Mouse (Mus musculus): ENCODE measurements around the gene Ccdc91. TPM values are rescaled to one million over a fixed set of nuclear protein-coding genes. Genes with fewer than 3 reads are reported as not detected.

The Ccdc91 gene
- polyA plus RNA-seq, 1 experiment from 2014 or later, result 9.1 TPM

- WGBS (ENCODE audit: insufficient replicate concordance), result 79% methylated on average over 2 of the region's 2 CpGs
- no peak overlapping the region for H3K4me2 ChIP-seq
- H3K4me3 ChIP-seq, result no peak overlapping the region
- no peaks in the 10 kb centered on the region for H3K4me1 ChIP-seq
- H3K27ac ChIP-seq, result no peak overlapping the region
- no peak for ATAC-seq
- no peaks in the 10 kb centered on the region for H3K27me3 ChIP-seq (replicated peaks)
- no peaks in the 10 kb centered on the region for H3K36me3 ChIP-seq
- no peaks in the 10 kb centered on the region for H3K9me3 ChIP-seq (replicated peaks)
- H3K9ac ChIP-seq, result no peak overlapping the region
These were observed 34.9 kb downstream of the Ccdc91 start for GRCm38 (mm10) chr6:147510516-147510915.

GRCm38 (mm10) chr6:147517909-147518308 lies 42.3 kb downstream of the Ccdc91 start:
- no peaks in the 10 kb centered on the region for H3K36me3 ChIP-seq
- H3K9me3 ChIP-seq (replicated peaks), result no peaks in the 10 kb centered on the region
- H3K27ac ChIP-seq, result no peak overlapping the region
- H3K9ac ChIP-seq, result no peak overlapping the region
- no peak overlapping the region for H3K4me3 ChIP-seq
- no peaks in the 10 kb centered on the region for H3K27me3 ChIP-seq (replicated peaks)
- WGBS (ENCODE audit: insufficient replicate concordance), result 65% methylated on average over 8 of the region's 8 CpGs
- H3K4me2 ChIP-seq, result no peak overlapping the region
- no peak for ATAC-seq
- no peaks in the 10 kb centered on the region for H3K4me1 ChIP-seq

DNA sequence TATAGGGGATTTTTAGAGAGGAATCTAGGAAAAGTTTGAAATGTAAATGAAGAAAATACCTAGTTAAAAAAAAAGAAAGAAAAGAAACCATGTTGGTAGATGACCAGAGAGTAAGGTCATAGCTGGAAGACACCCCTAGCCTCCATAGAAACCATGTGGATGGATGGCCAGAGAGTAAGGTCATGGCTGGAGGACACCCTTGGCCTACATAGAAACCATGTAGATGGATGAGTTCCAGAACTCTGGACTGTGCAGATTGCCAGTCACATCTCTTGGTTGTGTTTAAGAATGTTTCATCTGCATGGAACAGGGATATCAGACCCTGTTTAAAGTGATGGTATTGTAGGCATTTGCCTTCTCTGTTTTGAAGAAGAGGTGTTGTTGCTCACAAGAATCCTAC lies 49.6 kb downstream of the Ccdc91 start:
- Histone ChIP-seq H3K9ac (no peak overlapping the region), H3K4me1 (no peaks in the 10 kb centered on the region), H3K27ac (no peak overlapping the region), H3K4me3 (no peak overlapping the region), H3K27me3 (replicated peaks) (no peaks in the 10 kb centered on the region), H3K36me3 (no peaks in the 10 kb centered on the region), H3K4me2 (no peak overlapping the region), H3K9me3 (replicated peaks) (no peaks in the 10 kb centered on the region)
- no peak for ATAC-seq

GRCm38 (mm10) chr6:147534971-147535370 lies 59.3 kb downstream of the Ccdc91 start:
- Histone ChIP-seq H3K4me2 (no peak overlapping the region), H3K9ac (no peak overlapping the region), H3K4me1 (no peaks in the 10 kb centered on the region), H3K27me3 (replicated peaks) (no peaks in the 10 kb centered on the region), H3K9me3 (replicated peaks) (no peaks in the 10 kb centered on the region), H3K27ac (no peak overlapping the region), H3K36me3 (no peaks in the 10 kb centered on the region), H3K4me3 (no peak overlapping the region)
- no peak for ATAC-seq
- WGBS (ENCODE audit: insufficient replicate concordance), result 79% methylated on average over 5 of the region's 5 CpGs

GRCm38 (mm10) chr6:147538236-147538635 lies 62.6 kb downstream of the Ccdc91 start:
- Histone ChIP-seq H3K4me3 (no peak overlapping the region), H3K4me1 (no peaks in the 10 kb centered on the region), H3K36me3 (no peaks in the 10 kb centered on the region), H3K9ac (no peak overlapping the region), H3K9me3 (replicated peaks) (no peaks in the 10 kb centered on the region), H3K27me3 (replicated peaks) (no peaks in the 10 kb centered on the region), H3K4me2 (no peak overlapping the region), H3K27ac (no peak overlapping the region)
- 68% methylated on average over 5 of the region's 5 CpGs for WGBS (ENCODE audit: insufficient replicate concordance)
- no peak for ATAC-seq

DNA sequence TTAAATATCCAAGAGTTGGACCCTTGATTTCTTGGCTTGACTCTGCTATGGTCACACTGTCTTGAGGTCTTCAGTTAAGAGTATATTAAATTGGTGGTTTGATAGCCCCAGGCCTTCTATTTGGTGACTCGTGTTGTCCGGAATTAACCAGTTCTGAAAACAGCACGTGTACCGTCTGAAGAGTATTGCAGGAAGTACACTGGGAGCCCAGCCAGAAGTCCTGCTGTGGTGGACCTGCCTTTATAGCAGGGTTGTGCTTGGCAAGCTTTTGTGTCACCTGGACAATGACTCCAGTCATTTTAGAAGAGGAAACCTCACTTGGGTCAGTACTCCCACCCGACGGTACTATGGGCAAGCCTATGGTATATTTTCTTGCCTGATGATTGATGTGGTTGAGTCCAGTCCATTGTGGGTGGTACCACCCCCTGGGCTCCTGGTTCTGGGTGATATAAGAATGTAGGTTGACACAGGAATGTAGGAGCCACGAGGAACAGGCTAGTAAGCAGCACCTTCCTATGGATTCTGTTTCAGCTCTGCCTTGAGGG lies 63.5 kb downstream of the Ccdc91 start:
- Histone ChIP-seq H3K27me3 (replicated peaks) (no peaks in the 10 kb centered on the region), H3K4me1 (no peaks in the 10 kb centered on the region), H3K36me3 (no peaks in the 10 kb centered on the region), H3K27ac (no peak overlapping the region), H3K4me2 (no peak overlapping the region), H3K4me3 (no peak overlapping the region), H3K9ac (no peak overlapping the region), H3K9me3 (replicated peaks) (no peaks in the 10 kb centered on the region)
- WGBS (ENCODE audit: insufficient replicate concordance), result 80% methylated on average over 7 of the region's 7 CpGs
- ATAC-seq, result no peak

DNA sequence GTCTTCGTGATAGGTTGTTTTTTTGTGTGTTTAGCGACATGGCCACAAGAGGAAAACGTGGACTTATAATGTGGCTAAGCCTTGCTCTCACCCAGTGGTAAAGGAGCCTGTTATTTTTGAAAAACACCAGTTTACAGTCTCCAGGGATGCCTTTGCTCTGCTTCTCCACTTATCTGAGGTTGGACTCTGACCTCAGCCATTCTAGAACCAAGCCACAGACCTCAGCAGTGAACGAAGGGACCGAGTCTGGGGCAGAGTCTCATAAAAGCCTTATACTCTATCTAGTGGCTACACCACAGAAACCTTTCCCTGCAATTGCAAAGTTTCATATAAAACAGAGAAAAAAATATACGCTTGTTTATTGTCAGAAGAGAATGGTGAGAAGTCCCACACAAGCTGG lies 65.3 kb downstream of the Ccdc91 start:
- no peak overlapping the region for H3K9ac ChIP-seq
- no peaks in the 10 kb centered on the region for H3K4me1 ChIP-seq
- H3K4me2 ChIP-seq, result no peak overlapping the region
- H3K27me3 ChIP-seq (replicated peaks), result no peaks in the 10 kb centered on the region
- no peak overlapping the region for H3K4me3 ChIP-seq
- WGBS (ENCODE audit: insufficient replicate concordance), result 68% methylated on average over 6 of the region's 6 CpGs
- no peak overlapping the region for H3K27ac ChIP-seq
- H3K9me3 ChIP-seq (replicated peaks), result no peaks in the 10 kb centered on the region
- ATAC-seq, result no peak
- no peaks in the 10 kb centered on the region for H3K36me3 ChIP-seq

GRCm38 (mm10) chr6:147555591-147555990 lies 80.0 kb downstream of the Ccdc91 start:
- no peaks in the 10 kb centered on the region for H3K9me3 ChIP-seq (replicated peaks)
- H3K27ac ChIP-seq, result no peak overlapping the region
- no peak overlapping the region for H3K9ac ChIP-seq
- H3K4me3 ChIP-seq, result no peak overlapping the region
- WGBS (ENCODE audit: insufficient replicate concordance), result 61% methylated on average over 6 of the region's 6 CpGs
- no peaks in the 10 kb centered on the region for H3K4me1 ChIP-seq
- H3K27me3 ChIP-seq (replicated peaks), result no peaks in the 10 kb centered on the region
- H3K4me2 ChIP-seq, result no peak overlapping the region
- ATAC-seq, result no peak
- H3K36me3 ChIP-seq, result no peaks in the 10 kb centered on the region

- H3K4me2 ChIP-seq, result no peak overlapping the region
- no peaks in the 10 kb centered on the region for H3K9me3 ChIP-seq (replicated peaks)
- 67% methylated on average over 3 of the region's 3 CpGs for WGBS (ENCODE audit: insufficient replicate concordance)
These were observed 83.7 kb downstream of the Ccdc91 start for GRCm38 (mm10) chr6:147559316-147559715.

DNA sequence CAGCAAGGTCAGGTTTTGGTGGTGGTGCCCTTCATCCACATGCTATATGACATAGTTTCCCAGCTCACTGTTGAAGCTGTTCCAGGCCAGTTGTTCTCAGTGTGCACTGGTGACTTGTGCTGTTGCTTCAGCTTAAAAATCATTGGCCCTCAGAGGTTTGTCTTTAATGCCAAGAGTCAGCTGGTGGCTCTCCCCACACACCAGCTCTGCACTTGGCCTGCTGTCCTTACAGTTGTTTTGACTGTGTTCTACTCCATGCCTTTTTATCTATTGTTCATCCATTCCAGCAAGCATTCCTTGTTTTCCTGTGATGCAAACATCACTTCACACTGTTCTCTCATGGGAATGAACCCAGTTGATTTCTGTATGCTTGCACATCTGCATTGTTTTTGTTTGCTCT lies 84.8 kb downstream of the Ccdc91 start:
- H3K9ac ChIP-seq, result no peak overlapping the region
- no peaks in the 10 kb centered on the region for H3K27me3 ChIP-seq (replicated peaks)
- no peaks in the 10 kb centered on the region for H3K36me3 ChIP-seq
- ATAC-seq, result no peak
- no peak overlapping the region for H3K4me2 ChIP-seq
- no peak overlapping the region for H3K27ac ChIP-seq
- no peaks in the 10 kb centered on the region for H3K9me3 ChIP-seq (replicated peaks)
- H3K4me1 ChIP-seq, result no peaks in the 10 kb centered on the region
- no peak overlapping the region for H3K4me3 ChIP-seq

More at GRCm38 (mm10) chr6:147559316-147559715, 83.7 kb downstream of the Ccdc91 start:
- Histone ChIP-seq H3K4me3 (no peak overlapping the region), H3K27me3 (replicated peaks) (no peaks in the 10 kb centered on the region), H3K36me3 (no peaks in the 10 kb centered on the region), H3K4me1 (no peaks in the 10 kb centered on the region), H3K9ac (no peak overlapping the region), H3K27ac (no peak overlapping the region)
- no peak for ATAC-seq

- Histone ChIP-seq H3K4me2 (no peak overlapping the region), H3K9ac (no peak overlapping the region), H3K27ac (no peak overlapping the region), H3K27me3 (replicated peaks) (no peaks in the 10 kb centered on the region), H3K4me3 (no peak overlapping the region), H3K9me3 (replicated peaks) (no peaks in the 10 kb centered on the region), H3K36me3 (no peaks in the 10 kb centered on the region), H3K4me1 (no peaks in the 10 kb centered on the region)
- 58% methylated on average over 5 of the region's 5 CpGs for WGBS (ENCODE audit: insufficient replicate concordance)
- no peak for ATAC-seq
These were observed 93.6 kb downstream of the Ccdc91 start for GRCm38 (mm10) chr6:147569246-147569645.

DNA sequence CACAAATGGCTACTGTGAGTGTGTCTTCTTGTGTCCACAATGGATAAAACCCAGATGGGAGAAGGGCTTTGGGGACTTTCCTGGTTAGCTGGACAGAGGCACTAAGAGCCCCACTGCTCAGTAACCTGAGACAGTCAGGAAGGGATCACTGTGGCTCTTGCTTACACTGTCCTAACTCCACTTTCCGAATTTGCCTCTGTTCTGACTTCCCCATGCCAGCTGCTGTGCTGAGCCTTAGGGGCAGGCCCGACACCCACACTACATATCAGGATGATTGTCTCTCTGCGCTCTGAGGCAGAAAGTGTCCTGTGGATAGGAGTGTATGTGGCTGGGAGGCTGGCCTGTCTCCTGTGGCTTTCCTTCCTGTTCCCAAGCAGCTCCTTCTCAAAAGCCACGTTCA lies 97.5 kb downstream of the Ccdc91 start:
- Histone ChIP-seq H3K27ac (no peak overlapping the region), H3K4me1 (no peaks in the 10 kb centered on the region), H3K4me3 (no peak overlapping the region), H3K9me3 (replicated peaks) (no peaks in the 10 kb centered on the region), H3K9ac (no peak overlapping the region), H3K27me3 (replicated peaks) (no peaks in the 10 kb centered on the region), H3K4me2 (no peak overlapping the region), H3K36me3 (no peaks in the 10 kb centered on the region)
- ATAC-seq, result no peak
- WGBS (ENCODE audit: insufficient replicate concordance), result 46% methylated on average over 4 of the region's 4 CpGs

DNA sequence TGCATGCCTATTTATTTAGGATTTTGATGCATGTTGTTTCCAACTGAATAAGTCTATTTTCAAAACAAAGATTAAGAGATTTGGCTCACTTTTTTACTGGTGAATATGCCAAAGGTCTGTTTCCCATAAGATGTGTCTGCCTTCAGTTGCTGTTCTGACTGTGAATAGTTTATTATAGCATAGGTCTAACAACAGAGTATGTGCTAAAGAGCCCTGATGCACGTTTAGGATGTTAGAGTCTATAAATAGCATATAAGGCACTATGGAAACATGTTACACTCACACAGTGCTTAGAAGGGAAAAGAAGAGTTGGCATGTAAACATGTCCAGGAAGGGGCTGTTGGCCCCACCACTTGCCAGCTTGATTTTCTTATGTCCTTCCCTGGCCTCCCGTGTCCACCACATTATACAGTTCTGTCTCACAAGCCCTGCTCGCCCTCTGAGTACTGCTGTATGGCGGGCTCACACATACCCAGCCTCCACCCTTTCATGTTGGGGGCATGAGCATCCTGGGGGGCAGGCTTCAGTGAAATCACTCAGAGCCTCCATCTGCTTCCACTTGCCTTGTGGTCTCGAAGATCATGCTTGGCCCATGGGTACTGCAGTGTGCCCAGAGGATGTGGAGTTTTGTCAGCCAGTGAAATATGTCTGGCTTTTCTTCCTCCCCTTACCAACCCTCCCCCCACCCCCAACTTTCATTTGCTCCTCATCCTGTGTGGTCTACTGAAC lies 99.0 kb downstream of the Ccdc91 start:
- ATAC-seq, result no peak
- Histone ChIP-seq H3K27ac (no peak overlapping the region), H3K9ac (no peak overlapping the region), H3K27me3 (replicated peaks) (no peaks in the 10 kb centered on the region), H3K4me2 (no peak overlapping the region), H3K4me1 (no peaks in the 10 kb centered on the region), H3K4me3 (no peak overlapping the region), H3K36me3 (no peaks in the 10 kb centered on the region), H3K9me3 (replicated peaks) (no peaks in the 10 kb centered on the region)
- 59% methylated on average over 5 of the region's 5 CpGs for WGBS (ENCODE audit: insufficient replicate concordance)

All from liver, embryonic 12.5 days (tissue).